Mouse (Mus musculus) layer of hippocampus, adult 9-10 months (tissue): ENCODE measurements around the gene Lrrc4b.

Experiments
- DNase-seq: peaks from one replicate; pipeline ENCODE4 v3.0.0; 2022; ENCODE audit warnings: low spot score

Lrrc4b gene

DNA sequence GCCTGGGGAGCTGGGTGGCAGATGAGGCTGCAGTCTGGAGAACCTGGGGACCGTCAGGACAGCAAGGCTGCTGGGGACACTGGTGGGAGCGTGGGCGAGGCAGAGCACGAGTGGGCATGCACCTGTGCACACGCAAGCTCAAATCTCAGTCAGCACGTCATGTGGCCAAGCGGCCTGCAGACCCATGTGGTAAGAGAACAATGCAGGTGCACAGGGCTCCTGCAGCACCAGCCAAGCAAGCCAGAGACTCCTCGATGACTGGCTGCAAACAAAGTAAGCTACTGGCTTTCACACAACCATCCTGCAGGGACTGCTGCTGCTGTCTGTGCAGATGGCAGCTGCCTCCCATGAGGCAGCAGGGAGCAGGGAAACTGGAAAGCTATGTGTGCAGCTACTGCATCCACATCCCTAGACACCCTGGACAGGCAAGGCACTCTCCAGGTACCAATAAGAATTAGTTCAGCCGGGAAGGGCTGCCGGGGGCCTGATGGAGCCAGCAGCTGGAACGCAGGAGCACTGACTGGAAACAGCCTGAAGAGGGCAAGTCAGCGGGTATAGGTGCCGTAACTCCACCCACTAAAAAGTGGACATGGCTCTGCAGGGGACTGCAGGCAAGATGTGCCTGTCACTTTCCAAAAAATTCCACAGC, 58.2 kb downstream of the Lrrc4b start:
- DNase-seq: no peak

DNA sequence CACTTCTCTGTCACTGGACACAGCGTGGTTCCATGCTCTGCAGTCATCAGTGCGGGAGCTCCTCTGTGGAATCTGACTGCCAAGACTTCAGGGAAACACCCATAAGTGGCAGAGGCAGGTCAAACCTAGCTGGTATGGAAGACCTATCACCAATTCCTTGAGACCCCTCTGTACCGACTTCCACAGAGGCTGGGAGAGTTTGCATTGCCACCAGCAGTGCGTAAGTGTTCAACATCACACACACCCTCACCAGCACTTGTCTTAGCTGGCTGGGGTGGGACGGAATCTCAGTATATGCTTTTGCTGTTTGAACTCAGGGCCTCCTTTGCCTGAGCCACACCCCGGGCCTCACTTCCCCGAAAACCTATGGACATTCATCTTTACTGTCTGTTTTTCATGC, 59.1 kb downstream of the Lrrc4b start:
- no peak for DNase-seq

DNA sequence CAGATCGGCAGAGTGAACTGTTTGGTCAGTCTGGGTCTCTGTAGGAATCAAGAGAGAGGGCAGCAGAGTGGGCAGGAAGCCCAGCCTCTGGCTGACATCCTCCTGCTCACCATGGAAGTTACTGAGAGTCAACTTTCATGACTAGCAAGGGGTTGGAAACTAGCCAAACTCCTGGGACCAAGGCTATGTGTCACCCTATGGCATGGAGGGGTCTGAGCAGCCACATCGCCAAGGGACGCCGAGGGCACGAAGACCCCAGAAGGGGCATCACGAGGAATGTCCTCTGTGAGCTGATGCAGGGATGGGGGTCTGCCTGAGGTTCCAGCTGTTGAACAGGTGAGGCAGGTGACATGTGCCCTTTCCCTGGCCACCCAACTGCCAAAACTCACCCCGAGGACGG, 59.7 kb downstream of the Lrrc4b start:
- no peak for DNase-seq

DNA sequence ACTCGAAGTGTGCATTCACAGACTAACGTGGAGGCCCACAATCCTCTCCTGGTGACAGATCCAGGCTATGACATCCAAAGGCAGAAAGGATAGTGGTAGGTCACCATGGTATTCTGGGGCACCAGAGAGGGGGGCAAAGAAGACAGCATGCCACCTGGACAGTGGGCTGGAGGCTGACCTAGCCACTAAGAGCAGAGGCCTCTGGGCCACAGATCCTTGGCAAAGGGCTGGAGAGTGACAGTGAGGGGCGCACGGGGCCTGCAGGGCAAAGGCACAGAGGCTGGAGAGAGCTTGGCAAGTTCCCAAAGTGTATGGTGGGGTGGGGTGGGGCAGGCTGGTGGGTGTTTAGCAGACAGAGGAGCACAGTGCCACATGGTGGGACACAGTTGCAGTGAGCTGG, 61.5 kb downstream of the Lrrc4b start:
- DNase-seq: no peak

DNA sequence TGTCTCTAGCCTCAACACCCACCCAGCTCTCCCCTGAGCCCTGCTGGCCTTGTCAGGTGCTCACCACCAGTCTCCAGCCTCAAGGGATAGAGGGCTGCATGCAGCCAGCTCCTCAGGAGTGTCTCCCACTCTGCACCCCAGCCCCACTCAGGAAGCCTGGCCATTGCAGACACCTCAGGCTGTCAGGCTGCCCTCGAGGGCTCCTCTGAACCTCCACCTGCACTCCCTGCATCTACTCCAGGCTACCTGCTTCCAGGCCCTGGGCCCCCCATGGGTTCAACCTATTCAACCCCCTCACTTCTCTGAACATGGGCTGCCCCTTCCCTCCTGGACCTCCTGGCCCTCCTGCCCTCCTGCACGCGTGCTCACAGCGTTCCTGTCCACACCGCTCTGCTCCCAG, 62.6 kb downstream of the Lrrc4b start:
- no peak for DNase-seq

DNA sequence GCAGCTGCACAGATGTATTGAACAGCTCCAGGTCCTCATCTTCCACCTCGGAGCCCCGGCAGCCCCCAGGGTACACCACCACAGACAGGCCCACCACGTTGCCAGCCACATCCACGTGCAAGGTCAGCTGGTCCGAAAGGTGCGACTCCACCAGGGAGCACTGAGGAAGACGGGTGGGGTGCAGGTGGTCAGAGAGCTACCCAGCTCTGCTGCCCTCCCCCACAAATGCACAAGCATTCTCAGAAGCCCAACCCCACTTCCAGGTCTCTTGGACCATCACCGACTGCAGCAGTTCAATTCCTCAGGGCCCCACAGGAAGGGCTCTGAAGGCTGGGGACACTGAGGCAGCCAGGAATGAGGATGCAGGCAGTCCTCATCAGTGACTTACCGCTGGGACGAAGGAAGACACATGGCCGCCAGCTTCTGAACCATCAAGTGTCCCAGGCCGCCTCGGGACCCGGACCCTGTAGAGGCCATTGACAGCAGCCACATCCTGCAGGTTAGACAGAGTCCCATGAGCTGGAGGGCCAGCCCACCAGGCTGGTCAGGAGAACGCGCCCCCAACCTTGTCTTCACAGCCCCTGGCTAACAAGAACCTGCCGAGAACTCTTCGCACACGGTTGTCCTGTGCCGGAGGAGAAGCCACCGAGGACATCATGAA, 63.5 kb downstream of the Lrrc4b start:
- no peak for DNase-seq

DNA sequence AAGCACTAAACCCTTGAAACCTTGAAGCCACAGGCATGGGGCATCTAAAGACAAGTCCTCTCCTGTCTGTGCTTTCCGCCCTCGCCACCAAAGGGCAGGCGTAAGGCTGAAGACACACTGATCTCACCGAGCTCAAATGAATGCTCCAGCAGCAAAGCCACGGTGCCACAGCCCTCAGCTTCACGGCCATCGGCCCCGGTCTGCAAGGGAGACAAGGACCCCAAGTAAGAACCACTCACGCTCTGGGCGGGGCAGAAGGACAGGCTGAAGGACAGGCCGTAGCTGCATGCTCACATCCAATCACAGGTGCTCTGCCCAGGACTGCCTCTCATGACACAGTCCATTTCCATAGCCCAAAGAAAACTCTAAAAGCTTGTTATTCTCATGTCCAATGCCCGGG, 65.9 kb downstream of the Lrrc4b start:
- no peak for DNase-seq

DNA sequence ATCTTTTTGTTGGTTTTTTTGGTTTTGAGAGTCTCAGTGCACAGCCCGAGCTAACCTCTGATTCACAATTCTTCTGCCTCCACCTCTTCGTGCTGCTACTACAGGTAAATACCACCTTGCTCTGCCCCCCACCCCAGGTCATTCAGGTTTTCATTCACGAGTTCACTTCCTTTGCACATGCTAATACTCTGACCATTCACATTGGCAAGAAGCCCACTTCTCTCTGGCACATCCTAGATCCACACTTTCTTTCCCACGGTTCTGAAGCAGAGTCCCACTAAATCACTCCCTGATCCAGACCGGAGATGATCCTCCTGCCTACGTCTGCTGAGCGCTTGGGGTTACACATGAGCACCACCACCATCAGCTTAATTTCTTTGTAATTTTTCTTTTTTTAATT, 66.3 kb downstream of the Lrrc4b start:
- no peak for DNase-seq

DNA sequence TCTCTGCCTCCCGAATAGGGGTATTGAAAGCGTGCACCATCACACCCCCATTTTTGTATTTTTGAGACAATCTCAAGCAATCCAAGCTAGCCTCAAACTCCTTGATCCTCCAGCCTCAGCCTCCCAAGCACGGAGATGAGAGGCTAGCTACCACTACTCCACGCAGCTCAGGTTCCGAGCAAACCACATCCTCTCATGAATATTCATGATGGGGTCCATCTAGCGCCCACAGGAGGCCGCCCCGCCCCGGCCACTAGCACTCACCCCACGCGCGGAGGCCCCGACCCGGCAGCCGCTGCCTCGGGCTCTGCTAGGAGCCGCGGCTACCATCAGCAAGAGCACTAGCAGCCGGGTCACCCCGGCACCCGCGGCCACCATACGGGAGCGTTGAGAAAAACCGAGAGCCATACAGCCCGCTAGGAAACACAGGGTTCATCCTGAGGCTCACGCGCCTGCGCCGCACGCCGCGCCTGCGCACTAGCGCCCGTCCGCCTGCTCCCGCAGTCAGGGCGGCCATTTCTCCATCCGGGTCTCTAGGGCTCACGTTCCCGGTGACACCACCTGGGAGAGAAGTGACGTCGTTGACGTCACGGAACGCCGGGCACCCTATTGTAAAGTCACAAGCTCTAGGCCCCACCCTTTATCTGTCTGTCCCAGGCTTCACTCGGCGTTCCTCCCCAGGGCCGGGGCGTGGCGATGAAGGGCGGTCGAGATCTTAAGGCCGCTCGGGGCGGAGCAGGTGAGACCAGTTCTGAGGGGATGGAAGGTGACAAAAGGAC, 67.4 kb downstream of the Lrrc4b start, which contains the start of the genes Emc10 and Fam71e1:
TSS of gene Emc10 (minus strand) at position 538 of the 779 bp plus-strand sequence.
TSS of gene Fam71e1 (plus strand) at position 590 of the 779 bp plus-strand sequence.
- peak; percentile 93 for DNase-seq

DNA sequence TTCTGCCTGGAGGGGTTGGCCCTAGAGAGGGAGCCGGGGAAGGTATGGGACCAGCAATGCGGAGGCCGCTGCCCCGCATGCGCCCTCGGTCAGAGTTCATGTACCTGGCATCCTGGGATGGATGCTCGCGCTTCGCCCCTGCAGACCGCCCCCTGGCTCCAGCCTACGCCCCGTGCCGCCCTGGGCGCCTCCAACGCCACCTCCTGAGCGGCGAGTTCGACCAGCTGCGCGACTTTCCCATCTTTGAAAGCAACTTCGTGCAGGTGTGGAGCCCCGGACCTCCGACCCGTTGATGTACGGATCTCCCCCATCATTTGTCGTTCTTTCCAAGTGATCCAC, 67.9 kb downstream of the Lrrc4b start:
- DNase-seq: no peak

DNA sequence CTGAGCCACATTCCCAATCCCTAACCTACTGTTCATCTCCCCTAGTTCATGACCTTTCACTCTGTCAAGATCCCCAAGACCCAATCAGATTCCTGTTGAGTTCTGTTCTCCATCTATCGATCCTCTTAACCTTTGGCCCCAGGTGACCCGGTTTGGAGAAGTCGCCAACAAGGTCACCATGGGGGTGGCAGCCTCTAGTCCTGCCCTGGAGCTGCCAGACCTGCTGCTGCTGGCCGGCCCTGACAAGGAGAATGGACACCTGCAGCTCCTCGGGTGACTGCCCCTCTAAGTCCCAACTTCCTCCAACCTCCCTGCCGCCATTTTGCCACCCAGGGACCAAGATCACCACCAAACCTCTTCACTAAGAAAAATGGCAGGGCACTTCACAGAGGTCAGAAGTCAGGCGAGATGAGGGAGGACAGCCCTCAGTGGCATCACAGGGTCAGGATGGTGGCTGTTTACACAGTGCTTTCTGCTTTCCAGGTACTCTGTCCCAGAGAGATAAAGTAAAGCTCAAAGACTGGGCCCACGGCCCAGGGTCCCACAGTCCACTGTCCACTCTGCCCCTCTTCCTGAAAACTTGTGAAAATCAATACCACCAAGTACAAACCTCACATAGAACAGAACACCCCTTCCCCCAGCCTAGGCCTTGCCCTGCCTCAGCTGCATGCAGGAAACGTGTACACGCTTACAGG, 68.7 kb downstream of the Lrrc4b start:
- no peak for DNase-seq

DNA sequence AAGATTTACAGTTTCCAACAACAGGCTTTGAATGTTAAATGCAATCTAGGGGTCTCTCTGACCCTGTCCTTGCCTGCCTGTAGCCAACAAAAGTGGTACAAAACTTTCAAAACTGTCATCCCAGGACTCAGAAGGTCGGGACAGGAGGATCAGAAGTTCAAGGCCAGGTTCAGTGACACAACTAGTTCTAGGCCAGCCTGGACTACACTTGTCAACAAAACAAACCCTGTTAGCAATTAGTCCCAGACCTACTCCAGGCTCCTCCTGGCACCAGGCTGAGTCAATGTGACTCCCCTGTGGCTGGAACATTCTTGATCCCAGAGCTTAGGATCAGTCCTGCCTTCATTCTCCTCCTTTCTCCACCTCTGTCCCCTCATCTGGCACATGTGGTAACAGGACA, 70.1 kb downstream of the Lrrc4b start:
- DNase-seq: no peak

DNA sequence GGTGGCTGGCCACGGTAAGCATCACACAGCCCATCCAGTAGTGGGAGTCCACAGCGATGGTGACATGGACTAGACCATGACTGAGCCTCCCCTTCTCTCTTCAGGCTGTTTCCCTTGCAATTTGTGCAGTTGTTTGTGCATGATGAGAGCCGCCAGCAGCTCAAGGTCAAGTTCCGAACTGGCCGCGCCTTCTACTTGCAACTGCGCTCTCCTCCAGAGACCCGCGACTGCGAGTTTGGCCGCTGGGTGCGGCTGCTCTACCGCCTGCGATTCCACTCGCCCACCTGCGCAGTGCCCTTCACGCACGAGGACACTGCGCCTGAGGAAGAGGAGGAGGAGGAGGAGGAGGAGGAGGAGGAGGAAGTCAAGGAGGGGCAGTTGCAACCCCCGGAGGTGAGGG, 71.2 kb downstream of the Lrrc4b start:
- no peak for DNase-seq

DNA sequence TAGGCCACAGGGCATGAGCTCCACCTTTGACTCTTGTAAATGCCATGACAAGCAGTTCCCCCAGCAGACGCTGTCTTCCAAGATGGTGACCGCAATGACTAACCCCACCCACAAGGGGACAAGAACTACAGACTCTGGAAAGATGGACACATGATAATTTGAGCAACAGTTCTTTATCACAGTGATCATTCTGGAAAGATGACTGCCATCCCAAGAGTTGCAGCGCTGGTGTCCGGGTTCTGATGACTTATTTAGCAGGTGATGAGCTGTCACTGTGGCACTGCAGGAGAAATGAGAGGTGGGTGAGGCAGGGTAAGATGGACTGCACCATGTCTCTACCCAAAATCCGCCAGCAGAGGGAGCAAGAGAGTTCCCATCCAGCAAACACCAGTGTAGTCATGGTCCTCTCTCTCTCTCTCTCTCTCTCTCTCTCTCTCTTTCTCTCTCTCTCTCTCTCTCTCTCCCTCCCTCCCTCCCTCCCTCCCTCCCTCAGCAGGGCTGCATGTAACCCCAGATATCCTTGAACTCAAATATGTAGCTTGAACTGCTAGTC, 72.8 kb downstream of the Lrrc4b start:
- peak; percentile 57 for DNase-seq

DNA sequence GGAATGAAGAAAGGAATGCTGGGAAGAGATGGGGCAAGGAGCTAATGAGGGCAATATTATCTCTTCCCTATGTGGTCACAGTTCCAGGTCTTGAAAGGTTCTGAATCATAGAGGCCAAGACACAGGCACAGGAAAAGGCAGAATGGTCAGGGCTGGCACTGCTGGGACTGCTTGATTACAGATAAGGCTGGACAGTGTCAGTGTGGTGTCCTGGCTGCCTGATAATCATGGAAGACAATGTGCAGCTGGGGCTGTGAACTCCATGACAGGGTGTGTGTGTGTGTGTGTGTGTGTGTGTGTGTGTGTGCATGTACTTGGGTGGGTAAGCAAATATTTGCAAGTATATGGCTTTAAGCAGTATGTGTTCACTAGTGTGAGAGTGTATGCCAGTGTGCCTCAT, 78.7 kb downstream of the Lrrc4b start:
- no peak for DNase-seq
